Mouse (Mus musculus): ENCODE measurements around the gene Srd5a2.

DNA sequence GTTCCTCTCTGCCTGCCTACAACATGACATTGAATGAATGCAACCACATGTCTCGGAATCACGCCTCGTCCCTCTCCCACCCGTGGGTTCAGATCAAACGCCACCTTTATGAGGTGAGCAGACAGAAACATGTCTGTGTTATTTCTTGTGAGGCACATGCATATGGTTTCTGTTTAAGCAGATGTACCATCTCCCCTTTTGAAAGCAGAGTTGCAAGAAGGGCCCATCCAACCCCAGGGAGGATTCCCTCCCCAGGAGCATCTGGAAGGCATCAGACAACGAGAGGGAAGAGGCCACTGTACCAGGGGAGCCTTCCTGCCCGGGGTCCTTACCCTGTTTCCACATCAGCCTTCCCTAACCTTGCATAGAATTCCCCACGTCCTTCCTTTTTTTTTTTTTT, 40.7 kb downstream of the Srd5a2 start:
- TF ChIP-seq CTCF (IDR thresholded peaks at IDR 0.05; ENCODE audit: insufficient read depth, low read length), result no peak
- TF ChIP-seq POLR2A (IDR thresholded peaks at IDR 0.05; ENCODE audit: borderline replicate concordance, extremely low read depth, low read depth, low read length), result no peak

Data from lung, adult 2 months (tissue).